Mouse (Mus musculus): ENCODE data around the gene S1pr2. TPM values are rescaled to one million over a fixed set of nuclear protein-coding genes. Genes with fewer than 3 reads are reported as not detected.

Gene S1pr2
- polyA plus RNA-seq, 1 experiment from 2014 or later, result 3.1 TPM

- Histone ChIP-seq H3K4me1 (ENCODE audit: control insufficient read depth, low read depth, low read length) (peaks cover 4% of the 10 kb centered on the region), H3K9me3 (replicated peaks; ENCODE audit: control insufficient read depth, low read length) (no peaks in the 10 kb centered on the region), H3K27me3 (ENCODE audit: control insufficient read depth, insufficient read depth, low read depth, low read length) (no peaks in the 10 kb centered on the region), H3K9ac (ENCODE audit: low read depth, low read length) (no peak overlapping the region), H3K27ac (ENCODE audit: low read length) (no peak overlapping the region), H3K4me2 (ENCODE audit: low read depth, low read length) (no peak overlapping the region), H3K4me3 (ENCODE audit: low read depth, low read length) (no peak overlapping the region), H3K36me3 (ENCODE audit: control insufficient read depth, insufficient read depth) (no peaks in the 10 kb centered on the region)
- 26% methylated on average over 10 of the region's 10 CpGs for WGBS (ENCODE audit: insufficient replicate concordance)
- no peak for ATAC-seq (ENCODE audit: low read depth)
These were observed 14.3 kb upstream of the S1pr2 start for GRCm38 (mm10) chr9:20990861-20991260.

DNA sequence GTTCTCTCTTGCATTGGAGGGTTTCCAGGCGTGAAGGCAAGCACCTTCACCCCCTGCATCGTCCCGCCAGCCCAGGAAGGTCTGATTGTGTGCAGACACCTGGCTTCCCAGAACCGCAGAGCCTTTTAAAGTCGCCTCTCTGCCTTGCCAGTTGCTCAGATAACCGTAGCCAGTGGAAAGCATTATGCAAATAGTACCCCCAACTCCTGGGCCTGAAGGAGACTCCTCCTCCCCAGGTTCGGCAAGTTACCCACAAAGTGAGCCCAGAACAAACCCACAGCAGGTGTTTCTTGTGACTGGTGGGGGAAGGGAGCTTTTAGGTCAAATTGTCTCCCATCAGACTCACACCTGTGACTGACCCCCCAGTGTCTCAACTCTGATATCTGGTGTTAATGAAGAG, 11.4 kb upstream of the S1pr2 start:
- Histone ChIP-seq H3K4me1 (ENCODE audit: control insufficient read depth, low read depth, low read length) (peaks cover 4% of the 10 kb centered on the region), H3K4me2 (ENCODE audit: low read depth, low read length) (no peak overlapping the region), H3K9me3 (replicated peaks; ENCODE audit: control insufficient read depth, low read length) (no peaks in the 10 kb centered on the region), H3K9ac (ENCODE audit: low read depth, low read length) (no peak overlapping the region), H3K4me3 (ENCODE audit: low read depth, low read length) (no peak overlapping the region), H3K27ac (ENCODE audit: low read length) (no peak overlapping the region), H3K36me3 (ENCODE audit: control insufficient read depth, insufficient read depth) (no peaks in the 10 kb centered on the region), H3K27me3 (ENCODE audit: control insufficient read depth, insufficient read depth, low read depth, low read length) (no peaks in the 10 kb centered on the region)
- WGBS (ENCODE audit: insufficient replicate concordance), result 32% methylated on average over 7 of the region's 7 CpGs
- ATAC-seq (ENCODE audit: low read depth), result no peak

DNA sequence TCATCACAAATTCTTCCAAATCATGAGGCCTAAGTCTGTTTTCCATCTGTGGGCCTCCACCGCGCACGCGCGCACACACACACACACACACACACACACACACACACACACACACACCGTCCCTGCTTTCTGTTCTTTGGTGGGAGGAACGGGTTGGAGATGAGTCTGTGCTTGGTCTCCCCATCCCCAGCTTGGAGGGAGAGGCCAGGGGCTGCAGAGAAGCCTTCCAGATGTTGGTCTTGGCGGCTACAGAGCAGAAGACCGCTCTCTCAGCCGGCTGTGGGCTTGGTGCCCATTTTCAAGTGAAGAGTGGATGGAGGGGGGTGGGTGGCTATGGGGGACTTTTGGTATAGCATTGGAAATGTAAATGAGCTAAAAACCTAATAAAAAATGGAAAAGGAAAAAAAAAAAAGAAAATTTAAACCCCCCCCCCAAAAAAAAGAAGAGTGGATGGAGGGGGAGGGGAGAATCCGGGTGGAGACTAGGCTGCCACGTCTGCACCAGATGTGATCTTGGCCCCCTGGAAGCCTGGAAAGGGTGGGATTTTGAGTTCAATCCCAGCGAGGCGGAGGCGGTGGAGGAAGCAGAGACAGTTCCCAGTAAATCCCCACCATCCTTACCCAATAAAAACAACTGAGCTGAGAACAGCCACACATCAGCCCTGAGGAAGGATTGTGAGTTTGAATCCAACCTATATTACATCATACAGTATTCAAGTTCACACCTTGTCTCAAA, 10.5 kb upstream of the S1pr2 start:
- WGBS (ENCODE audit: insufficient replicate concordance), result 65% methylated on average over 15 of the region's 15 CpGs
- no peaks in the 10 kb centered on the region for H3K36me3 ChIP-seq (ENCODE audit: control insufficient read depth, insufficient read depth)
- no peak overlapping the region for H3K27ac ChIP-seq (ENCODE audit: low read length)

GRCm38 (mm10) chr9:20983169-20983568, 6.6 kb upstream of the S1pr2 start:
- H3K9ac ChIP-seq (ENCODE audit: low read depth, low read length), result no peak overlapping the region
- H3K36me3 ChIP-seq (ENCODE audit: control insufficient read depth, insufficient read depth), result no peaks in the 10 kb centered on the region
- no peak for ATAC-seq (ENCODE audit: low read depth)
- H3K4me1 ChIP-seq (ENCODE audit: control insufficient read depth, low read depth, low read length), result 0 out of 2 replicates have a peak, but pooled peaks cover 2% of the 10 kb centered on the region
- 22% methylated on average over 5 of the region's 5 CpGs for WGBS (ENCODE audit: insufficient replicate concordance)
- H3K4me3 ChIP-seq (ENCODE audit: low read depth, low read length), result no peak overlapping the region
- H3K4me2 ChIP-seq (ENCODE audit: low read depth, low read length), result no peak overlapping the region
- H3K9me3 ChIP-seq (replicated peaks; ENCODE audit: control insufficient read depth, low read length), result no peaks in the 10 kb centered on the region
- H3K27ac ChIP-seq (ENCODE audit: low read length), result no peak overlapping the region
- no peaks in the 10 kb centered on the region for H3K27me3 ChIP-seq (ENCODE audit: control insufficient read depth, insufficient read depth, low read depth, low read length)

More for the DNA sequence above, 10.5 kb upstream of the S1pr2 start:
- ATAC-seq (ENCODE audit: low read depth), result no peak
- no peaks in the 10 kb centered on the region for H3K9me3 ChIP-seq (replicated peaks; ENCODE audit: control insufficient read depth, low read length)
- no peak overlapping the region for H3K4me3 ChIP-seq (ENCODE audit: low read depth, low read length)
- H3K4me2 ChIP-seq (ENCODE audit: low read depth, low read length), result no peak overlapping the region
- no peaks in the 10 kb centered on the region for H3K27me3 ChIP-seq (ENCODE audit: control insufficient read depth, insufficient read depth, low read depth, low read length)
- no peak overlapping the region for H3K9ac ChIP-seq (ENCODE audit: low read depth, low read length)
- H3K4me1 ChIP-seq (ENCODE audit: control insufficient read depth, low read depth, low read length), result peaks cover 4% of the 10 kb centered on the region

GRCm38 (mm10) chr9:20982171-20982570, 5.6 kb upstream of the S1pr2 start:
- ATAC-seq (ENCODE audit: low read depth), result no peak
- H3K4me3 ChIP-seq (ENCODE audit: low read depth, low read length), result no peak overlapping the region
- WGBS (ENCODE audit: insufficient replicate concordance), result 59% methylated on average over 3 of the region's 3 CpGs

GRCm38 (mm10) chr9:20979769-20980168, 3.2 kb upstream of the S1pr2 start:
- no peak overlapping the region for H3K4me2 ChIP-seq (ENCODE audit: low read depth, low read length)
- no peaks in the 10 kb centered on the region; the same call in 1 of the 2 replicates for H3K27me3 ChIP-seq (ENCODE audit: control insufficient read depth, insufficient read depth, low read depth, low read length)
- no peak for ATAC-seq (ENCODE audit: low read depth)
- no peaks in the 10 kb centered on the region for H3K36me3 ChIP-seq (ENCODE audit: control insufficient read depth, insufficient read depth)
- H3K9me3 ChIP-seq (replicated peaks; ENCODE audit: control insufficient read depth, low read length), result no peaks in the 10 kb centered on the region
- peaks cover 17% of the 10 kb centered on the region for H3K4me1 ChIP-seq (ENCODE audit: control insufficient read depth, low read depth, low read length)
- H3K27ac ChIP-seq (ENCODE audit: low read length), result no peak overlapping the region
- 70% methylated on average over 7 of the region's 7 CpGs for WGBS (ENCODE audit: insufficient replicate concordance)
- no peak overlapping the region for H3K4me3 ChIP-seq (ENCODE audit: low read depth, low read length)
- H3K9ac ChIP-seq (ENCODE audit: low read depth, low read length), result no peak overlapping the region

More at GRCm38 (mm10) chr9:20982171-20982570, 5.6 kb upstream of the S1pr2 start:
- Histone ChIP-seq H3K4me1 (ENCODE audit: control insufficient read depth, low read depth, low read length) (peaks cover 2% of the 10 kb centered on the region), H3K36me3 (ENCODE audit: control insufficient read depth, insufficient read depth) (no peaks in the 10 kb centered on the region), H3K4me2 (ENCODE audit: low read depth, low read length) (no peak overlapping the region), H3K9me3 (replicated peaks; ENCODE audit: control insufficient read depth, low read length) (no peaks in the 10 kb centered on the region), H3K9ac (ENCODE audit: low read depth, low read length) (no peak overlapping the region), H3K27me3 (ENCODE audit: control insufficient read depth, insufficient read depth, low read depth, low read length) (no peaks in the 10 kb centered on the region), H3K27ac (ENCODE audit: low read length) (no peak overlapping the region)

DNA sequence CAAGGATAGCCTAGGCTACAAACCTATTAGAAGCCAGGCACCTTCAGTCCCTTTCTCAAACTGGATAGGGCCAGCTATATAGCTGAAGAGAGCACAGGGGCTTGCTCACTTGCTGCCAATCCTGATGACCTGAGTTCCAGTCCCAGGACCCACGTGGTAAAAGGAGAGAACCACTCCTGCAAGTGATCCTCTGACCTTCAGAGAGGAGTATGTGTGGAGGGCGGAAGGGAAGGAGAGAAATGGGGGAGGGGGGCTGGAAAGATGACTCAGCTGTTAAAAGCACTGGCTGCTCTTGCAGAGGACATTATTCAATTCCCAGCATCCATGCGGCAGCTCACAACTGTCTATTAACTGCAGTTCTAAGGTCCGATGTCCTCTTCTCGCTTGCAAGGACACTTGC, 2.6 kb upstream of the S1pr2 start:
- no peak overlapping the region for H3K4me3 ChIP-seq (ENCODE audit: low read depth, low read length)
- H3K27me3 ChIP-seq (ENCODE audit: control insufficient read depth, insufficient read depth, low read depth, low read length), result no peaks in the 10 kb centered on the region; the same call in 1 of the 2 replicates
- no peak overlapping the region for H3K9ac ChIP-seq (ENCODE audit: low read depth, low read length)
- whole genome bisulfite sequencing (ENCODE audit: insufficient replicate concordance), result 55% methylated on average over 5 of the region's 5 CpGs
- no peak for ATAC-seq (ENCODE audit: low read depth)
- H3K4me2 ChIP-seq (ENCODE audit: low read depth, low read length), result no peak overlapping the region
- H3K4me1 ChIP-seq (ENCODE audit: control insufficient read depth, low read depth, low read length), result peaks cover 17% of the 10 kb centered on the region
- no peaks in the 10 kb centered on the region for H3K9me3 ChIP-seq (replicated peaks; ENCODE audit: control insufficient read depth, low read length)
- H3K27ac ChIP-seq (ENCODE audit: low read length), result no peak overlapping the region
- H3K36me3 ChIP-seq (ENCODE audit: control insufficient read depth, insufficient read depth), result no peaks in the 10 kb centered on the region

DNA sequence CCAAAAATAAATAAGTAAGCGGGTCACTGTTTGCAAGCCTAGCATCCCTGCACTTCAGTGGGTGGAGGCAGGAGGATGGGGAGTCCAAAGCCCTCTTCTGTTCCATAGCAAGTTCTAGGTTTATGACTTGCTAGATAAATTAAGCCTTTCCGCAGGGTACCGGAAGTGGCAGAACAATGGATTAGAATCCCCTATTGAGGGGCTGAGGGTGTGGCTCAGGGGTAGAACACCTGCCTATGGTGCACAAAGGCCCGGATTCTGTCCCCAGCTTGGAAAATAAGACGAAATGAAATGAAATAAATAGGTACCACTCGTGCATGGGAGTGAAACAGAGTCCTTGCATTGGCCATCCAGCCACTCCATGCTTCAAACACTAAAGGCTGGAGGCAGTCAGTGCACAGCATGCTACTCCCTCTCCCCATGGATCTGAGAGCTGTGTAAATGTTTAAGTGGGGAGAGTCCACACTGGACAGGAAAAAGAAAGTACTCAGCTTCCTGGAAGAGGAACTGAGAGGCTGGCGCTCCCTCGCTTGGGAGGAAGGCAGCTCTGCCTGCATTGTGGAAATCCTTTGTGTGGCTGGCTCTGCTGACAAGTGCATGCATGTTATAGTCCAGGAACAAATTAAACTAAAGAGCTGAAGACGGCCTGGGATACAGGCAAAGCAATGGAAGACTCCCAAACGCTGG, 2.0 kb upstream of the S1pr2 start:
- no peak overlapping the region for H3K27ac ChIP-seq (ENCODE audit: low read length)
- H3K4me2 ChIP-seq (ENCODE audit: low read depth, low read length), result no peak overlapping the region

More for the DNA sequence above, 2.0 kb upstream of the S1pr2 start:
- Histone ChIP-seq H3K9ac (ENCODE audit: low read depth, low read length) (no peak overlapping the region), H3K36me3 (ENCODE audit: control insufficient read depth, insufficient read depth) (no peaks in the 10 kb centered on the region), H3K27me3 (ENCODE audit: control insufficient read depth, insufficient read depth, low read depth, low read length) (no peaks in the 10 kb centered on the region; the same call in 1 of the 2 replicates), H3K9me3 (replicated peaks; ENCODE audit: control insufficient read depth, low read length) (no peaks in the 10 kb centered on the region), H3K4me3 (ENCODE audit: low read depth, low read length) (no peak overlapping the region), H3K4me1 (ENCODE audit: control insufficient read depth, low read depth, low read length) (peaks cover 17% of the 10 kb centered on the region)
- ATAC-seq (ENCODE audit: low read depth), result no peak
- 58% methylated on average over 10 of the region's 10 CpGs for WGBS (ENCODE audit: insufficient replicate concordance)
